Mouse (Mus musculus): Measurements from ENCODE around the gene Ptprd.

The Ptprd gene

GRCm38 (mm10) chr4:76865585-76865984 lies 1346.2 kb downstream of the Ptprd start:
- DNase-seq: no peak

DNA sequence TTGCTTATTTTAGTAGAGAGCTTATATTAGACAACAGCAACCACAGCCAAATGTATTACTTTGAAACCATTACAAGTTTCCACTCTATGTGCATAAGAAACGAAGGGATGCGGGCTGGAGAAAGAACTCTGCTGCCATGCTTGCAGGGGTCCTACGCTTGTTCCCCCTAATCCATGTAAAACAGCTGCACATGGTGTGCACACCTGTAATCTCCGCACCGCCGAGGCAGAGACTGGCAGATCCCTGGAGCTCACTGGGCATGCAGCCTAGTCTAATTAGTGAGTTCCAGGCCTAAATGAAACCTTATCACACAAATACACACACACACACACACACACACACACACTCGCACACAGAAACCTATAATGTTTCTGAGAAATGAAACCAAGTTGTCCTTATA lies 1365.5 kb downstream of the Ptprd start:
- no peak for DNase-seq

DNA sequence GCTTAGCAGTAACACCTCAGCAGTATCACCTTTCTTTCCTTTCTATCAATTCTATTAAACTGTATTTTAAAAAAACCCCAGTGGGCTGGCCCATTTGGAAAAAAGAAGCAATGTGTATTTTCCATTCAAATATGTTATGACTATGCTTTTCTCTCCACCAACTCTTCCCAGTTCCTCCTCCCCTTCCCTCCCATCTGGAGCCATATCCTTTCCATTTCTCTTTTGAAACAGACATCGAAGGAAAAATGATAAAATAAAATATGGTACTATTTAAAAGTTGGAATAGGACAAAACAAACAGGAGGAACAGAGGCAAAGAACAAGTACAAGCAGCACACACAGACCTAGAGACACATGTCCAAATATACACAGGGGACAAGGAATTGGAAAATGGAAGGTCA lies 1372.7 kb downstream of the Ptprd start:
- no peak for DNase-seq

GRCm38 (mm10) chr4:76812138-76812537 lies 1399.6 kb downstream of the Ptprd start:
- no peak for DNase-seq

GRCm38 (mm10) chr4:76802708-76803107 lies 1409.1 kb downstream of the Ptprd start:
- DNase-seq: no peak

- DNase-seq: no peak
These were observed 1413.5 kb downstream of the Ptprd start for GRCm38 (mm10) chr4:76798010-76799007.

DNA sequence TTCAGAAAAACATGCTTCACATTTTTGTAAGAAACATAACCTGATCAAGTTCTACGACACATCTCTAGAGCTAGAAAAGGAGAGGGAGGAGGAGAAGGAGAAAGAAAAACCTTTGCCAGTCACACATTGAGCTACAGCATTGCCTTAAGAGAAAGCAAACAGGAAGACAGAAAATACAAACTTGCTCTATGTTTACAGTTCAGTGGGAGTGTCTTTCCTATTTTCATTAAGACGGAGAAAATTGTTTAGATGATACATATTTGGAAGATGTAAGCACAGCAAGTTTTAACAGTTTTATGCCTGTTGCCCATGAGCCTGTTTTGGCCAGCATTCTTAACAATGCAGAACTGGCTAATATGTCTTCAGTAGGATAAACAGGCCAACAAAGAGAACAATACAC lies 1426.4 kb downstream of the Ptprd start:
- no peak for DNase-seq

DNA sequence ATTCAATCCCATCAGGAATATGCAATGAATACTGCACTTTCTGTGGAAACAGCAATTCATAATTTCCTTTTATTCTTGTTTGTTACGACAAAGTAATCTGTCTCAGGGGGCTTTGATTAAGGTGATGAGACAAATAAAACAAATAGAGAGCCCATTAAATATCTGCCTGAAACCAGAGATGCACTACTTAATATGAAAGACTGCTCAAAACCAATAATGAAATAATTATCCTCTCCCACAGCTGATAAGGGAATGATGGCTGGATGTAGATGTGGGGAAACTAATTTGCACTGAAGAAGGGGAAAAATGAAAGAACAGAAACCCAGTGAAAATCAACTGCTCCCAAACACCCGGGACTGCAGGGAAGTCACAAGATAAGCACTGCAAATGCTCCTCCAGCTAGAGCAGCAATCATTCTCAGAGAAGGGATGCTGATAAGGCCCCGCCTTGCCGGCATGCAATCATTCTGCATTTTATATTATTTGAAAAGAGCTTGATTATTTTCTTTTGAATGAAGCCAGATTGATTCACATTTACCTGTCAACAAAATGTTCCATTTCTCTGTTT lies 1432.1 kb downstream of the Ptprd start:
- DNase-seq: no peak

- DNase-seq: no peak
These were observed 1444.8 kb downstream of the Ptprd start for GRCm38 (mm10) chr4:76766918-76767317.

DNA sequence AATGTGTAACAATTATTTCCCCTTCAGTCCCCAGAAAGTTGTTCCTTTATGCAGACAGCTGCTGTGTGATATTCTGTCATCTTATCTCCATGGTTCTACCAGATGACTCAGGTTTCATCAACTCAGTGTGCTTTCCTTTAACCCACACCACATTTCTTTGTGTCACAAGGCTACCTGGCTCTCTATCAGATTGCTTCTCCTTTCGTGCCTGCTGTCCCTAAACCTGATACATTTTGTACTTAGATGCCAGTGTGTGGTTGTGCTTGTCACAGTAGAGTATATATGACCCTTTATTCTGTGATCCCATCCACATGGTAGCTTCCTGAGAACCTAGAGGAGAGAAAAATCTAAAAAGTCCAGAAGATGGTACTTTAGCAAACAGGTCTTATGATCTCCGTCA lies 1445.3 kb downstream of the Ptprd start:
- DNase-seq: no peak

DNA sequence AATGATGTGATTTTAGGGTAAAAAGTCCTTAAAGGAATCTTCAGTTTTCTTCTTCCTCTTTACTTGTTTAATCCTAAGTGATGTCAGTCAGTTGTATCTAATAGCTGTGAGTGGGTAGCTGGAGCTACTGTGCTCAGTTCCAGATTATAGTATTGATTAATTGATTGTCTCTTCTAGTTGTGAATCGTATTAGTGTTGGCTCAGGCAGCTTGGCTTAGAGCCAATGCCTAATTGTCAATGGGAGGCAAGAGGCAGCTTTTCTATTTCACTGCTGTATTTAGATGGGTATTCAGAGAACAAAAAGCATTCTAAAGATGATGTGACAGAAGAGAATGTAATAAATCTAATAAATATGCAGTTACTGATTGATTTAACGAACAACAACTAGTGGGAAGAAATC lies 1461.1 kb downstream of the Ptprd start:
- no peak for DNase-seq

- no peak for DNase-seq
These were observed 1475.9 kb downstream of the Ptprd start for GRCm38 (mm10) chr4:76735831-76736230.

DNA sequence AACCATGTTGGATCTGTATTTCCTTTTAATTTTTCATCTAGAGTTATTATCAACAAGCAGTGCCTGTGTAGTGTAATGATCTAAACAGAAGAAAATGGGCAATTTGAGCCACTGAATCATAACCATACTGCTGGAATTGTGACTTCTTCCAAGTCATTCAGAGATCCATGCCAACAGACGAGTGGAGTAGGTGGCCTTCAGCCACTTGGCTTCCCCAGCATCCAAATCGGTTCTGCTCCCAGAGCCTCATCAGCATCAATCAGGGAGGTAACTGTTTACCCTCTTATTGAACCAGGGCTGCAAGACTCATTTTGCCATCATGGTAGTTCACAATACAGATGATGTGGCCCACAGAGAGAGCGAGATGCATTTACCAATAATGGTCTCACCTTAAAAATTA lies 1536.0 kb downstream of the Ptprd start:
- DNase-seq: no peak

DNA sequence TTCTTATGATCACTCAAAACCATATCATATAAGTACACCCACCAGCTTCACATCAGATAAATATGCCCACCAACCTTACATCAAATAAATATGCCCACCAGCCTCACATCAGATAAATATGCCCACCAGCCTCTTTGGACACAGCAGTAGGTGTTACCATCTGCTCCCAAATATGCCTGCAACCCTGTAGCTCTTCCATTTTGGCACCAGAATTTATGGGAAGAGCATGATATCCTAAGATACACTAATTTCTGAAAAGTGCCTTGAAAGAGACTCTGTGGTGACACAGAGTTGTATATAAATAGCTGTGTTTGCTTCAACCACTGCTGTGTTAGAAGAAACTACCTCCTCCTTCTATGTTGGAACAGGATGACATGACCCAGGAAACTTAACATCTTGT lies 1538.5 kb downstream of the Ptprd start:
- DNase-seq: peak; percentile 19

GRCm38 (mm10) chr4:76672653-76673052 lies 1539.1 kb downstream of the Ptprd start:
- no peak for DNase-seq

GRCm38 (mm10) chr4:76661725-76662124 lies 1550.0 kb downstream of the Ptprd start:
- DNase-seq: no peak

- no peak for DNase-seq
These were observed 1551.6 kb downstream of the Ptprd start for GRCm38 (mm10) chr4:76660146-76660545.

- DNase-seq: no peak
These were observed 1555.0 kb downstream of the Ptprd start for GRCm38 (mm10) chr4:76656734-76657133.

DNA sequence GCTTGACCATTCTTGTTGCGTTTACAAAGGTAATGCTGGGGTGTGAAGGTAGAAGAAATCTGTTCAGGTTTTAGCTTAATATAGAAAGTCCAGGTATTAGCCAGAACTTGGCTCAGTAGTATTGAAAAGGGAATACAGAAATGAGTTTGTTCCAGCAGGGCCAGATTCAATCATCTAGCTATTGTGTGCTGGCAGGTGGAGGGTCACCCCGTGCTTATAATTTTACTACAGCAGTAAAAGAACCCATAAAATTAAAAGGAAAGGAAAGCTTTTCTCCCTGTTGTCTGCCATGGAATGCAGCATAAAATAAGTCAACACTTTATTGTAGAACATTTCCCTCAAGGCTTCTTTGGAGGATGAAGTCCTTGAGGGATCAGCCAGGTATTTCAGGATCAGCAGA lies 1558.8 kb downstream of the Ptprd start:
- DNase-seq: no peak

- DNase-seq: no peak
These were observed 1590.0 kb downstream of the Ptprd start for GRCm38 (mm10) chr4:76621740-76622139.

DNA sequence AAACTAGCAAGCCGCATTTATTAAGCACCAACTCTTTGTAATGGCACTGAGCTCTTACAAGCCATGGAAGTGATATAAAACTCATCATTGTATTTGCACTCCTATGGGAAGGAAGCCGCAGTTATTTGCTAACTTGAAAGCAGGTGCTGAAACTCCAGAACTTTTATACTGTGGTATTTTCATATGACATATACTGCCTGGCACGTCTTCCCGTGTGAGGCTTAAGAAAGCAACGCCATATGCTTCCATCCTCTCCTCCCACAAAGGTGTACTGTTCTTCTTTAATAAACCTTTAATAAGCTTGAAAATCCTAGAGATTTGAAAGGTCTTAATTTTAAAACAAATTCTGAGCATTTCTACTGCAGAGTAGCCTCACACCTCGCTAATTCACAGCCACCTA lies 1595.1 kb downstream of the Ptprd start:
- no peak for DNase-seq

- DNase-seq: no peak
These were observed 1603.5 kb downstream of the Ptprd start for GRCm38 (mm10) chr4:76608246-76608645.

- DNase-seq: no peak
These were observed 1605.0 kb downstream of the Ptprd start for GRCm38 (mm10) chr4:76606808-76607207.

GRCm38 (mm10) chr4:76590722-76591121 lies 1621.0 kb downstream of the Ptprd start:
- no peak for DNase-seq

Measured in cerebellum, adult 11-12 months (tissue).